Mouse (Mus musculus): ENCODE measurements around the gene Wwtr1. TPM values are rescaled to one million over a fixed set of nuclear protein-coding genes. Genes with fewer than 3 reads are reported as not detected.

The Wwtr1 gene
- polyA plus RNA-seq, 1 experiment from 2014 or later = 11.9 TPM

- Histone ChIP-seq H3K4me1 (ENCODE audit: control insufficient read depth, insufficient read depth, low read length) (peaks cover 16% of the 10 kb centered on the region), H3K9ac (ENCODE audit: low read length) (no peak overlapping the region), H3K36me3 (ENCODE audit: control insufficient read depth, insufficient read depth, low read length) (no peaks in the 10 kb centered on the region), H3K9me3 (ENCODE audit: control insufficient read depth, low read length) (no peaks in the 10 kb centered on the region), H3K4me3 (ENCODE audit: low read depth, low read length) (no peak overlapping the region), H3K27ac (ENCODE audit: low read depth, low read length) (no peak overlapping the region), H3K27me3 (ENCODE audit: control insufficient read depth, insufficient read depth, low read length) (no peaks in the 10 kb centered on the region), H3K4me2 (ENCODE audit: low read depth) (no peak overlapping the region)
- ATAC-seq (ENCODE audit: insufficient read depth, low FRiP score, low TSS enrichment) (no peak), DNase-seq (ENCODE audit: low spot score) (no peak)
- WGBS = 95% methylated on average over 3 of the region's 3 CpGs
Measured at GRCm38 (mm10) chr3:57469325-57469724, 106.4 kb downstream of the Wwtr1 start.

- DNase-seq (ENCODE audit: low spot score) (no peak), ATAC-seq (ENCODE audit: insufficient read depth, low FRiP score, low TSS enrichment) (no peak)
- no peaks in the 10 kb centered on the region for H3K9me3 ChIP-seq (ENCODE audit: control insufficient read depth, low read length)
Measured at GRCm38 (mm10) chr3:57466289-57466688, 109.4 kb downstream of the Wwtr1 start.

DNA sequence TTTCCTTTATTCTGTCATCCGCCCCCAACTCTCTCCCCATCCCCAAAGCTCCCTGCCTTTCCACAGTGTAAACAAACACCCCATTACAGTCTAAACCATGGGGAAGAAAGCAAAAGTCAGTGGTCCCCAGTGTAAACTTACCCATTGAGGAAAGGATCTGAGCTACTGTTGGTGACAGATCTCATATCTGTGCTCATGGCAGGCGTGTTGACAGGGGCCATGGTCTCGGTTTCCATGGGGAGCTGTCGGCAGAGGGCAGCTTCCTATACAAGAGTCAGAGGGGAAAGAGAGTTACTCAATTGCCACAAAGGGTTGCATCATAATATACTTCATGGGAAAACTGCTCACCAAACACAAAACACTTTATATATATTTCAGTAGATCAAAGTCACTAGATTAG, 112.4 kb downstream of the Wwtr1 start:
- no peak overlapping the region for H3K4me3 ChIP-seq (ENCODE audit: low read depth, low read length)
- H3K9ac ChIP-seq (ENCODE audit: low read length) = no peak overlapping the region
- no peak overlapping the region for H3K27ac ChIP-seq (ENCODE audit: low read depth, low read length)
- H3K4me2 ChIP-seq (ENCODE audit: low read depth) = no peak overlapping the region
- no peaks in the 10 kb centered on the region for H3K4me1 ChIP-seq (ENCODE audit: control insufficient read depth, insufficient read depth, low read length)
- peaks cover 2% of the 10 kb centered on the region; the same call in 1 of the 2 replicates for H3K36me3 ChIP-seq (ENCODE audit: control insufficient read depth, insufficient read depth, low read length)
- WGBS = 96% methylated on average over 4 of the region's 4 CpGs
- no peaks in the 10 kb centered on the region for H3K27me3 ChIP-seq (ENCODE audit: control insufficient read depth, insufficient read depth, low read length)
- no peaks in the 10 kb centered on the region for H3K9me3 ChIP-seq (ENCODE audit: control insufficient read depth, low read length)
- no peak for ATAC-seq (ENCODE audit: insufficient read depth, low FRiP score, low TSS enrichment)
- DNase-seq (ENCODE audit: low spot score) = no peak

More at GRCm38 (mm10) chr3:57466289-57466688, 109.4 kb downstream of the Wwtr1 start:
- Histone ChIP-seq H3K9ac (ENCODE audit: low read length) (no peak overlapping the region), H3K4me2 (ENCODE audit: low read depth) (no peak overlapping the region), H3K4me1 (ENCODE audit: control insufficient read depth, insufficient read depth, low read length) (peaks cover 6% of the 10 kb centered on the region), H3K27me3 (ENCODE audit: control insufficient read depth, insufficient read depth, low read length) (no peaks in the 10 kb centered on the region), H3K4me3 (ENCODE audit: low read depth, low read length) (no peak overlapping the region), H3K36me3 (ENCODE audit: control insufficient read depth, insufficient read depth, low read length) (no peaks in the 10 kb centered on the region), H3K27ac (ENCODE audit: low read depth, low read length) (no peak overlapping the region)
- WGBS = 71% methylated on average over 3 of the region's 3 CpGs

DNA sequence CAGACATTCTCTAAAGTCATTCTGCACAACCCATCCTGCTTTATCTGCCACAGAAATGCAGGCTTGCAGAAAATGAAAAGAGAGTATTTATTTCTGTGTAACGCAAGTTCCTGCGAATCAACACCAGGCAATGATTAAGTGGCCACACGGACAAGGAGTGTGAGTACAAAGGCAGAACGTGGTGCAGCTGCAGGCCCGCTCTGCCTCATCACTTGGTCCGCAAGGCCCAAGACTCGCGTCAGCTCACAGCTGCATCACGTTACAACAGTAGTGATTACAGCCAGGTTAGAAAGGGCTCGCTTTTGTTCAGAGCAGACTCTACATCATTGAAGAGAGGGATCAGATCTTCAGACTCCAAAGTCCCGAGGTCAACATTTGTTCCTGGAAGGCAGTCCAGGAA, 117.1 kb downstream of the Wwtr1 start:
- no peak overlapping the region for H3K27ac ChIP-seq (ENCODE audit: low read depth, low read length)
- no peaks in the 10 kb centered on the region for H3K27me3 ChIP-seq (ENCODE audit: control insufficient read depth, insufficient read depth, low read length)
- no peak for DNase-seq (ENCODE audit: low spot score)
- H3K36me3 ChIP-seq (ENCODE audit: control insufficient read depth, insufficient read depth, low read length) = peaks cover 2% of the 10 kb centered on the region; the same call in 1 of the 2 replicates
- no peaks in the 10 kb centered on the region for H3K4me1 ChIP-seq (ENCODE audit: control insufficient read depth, insufficient read depth, low read length)
- 62% methylated on average over 11 of the region's 11 CpGs for WGBS
- no peaks in the 10 kb centered on the region for H3K9me3 ChIP-seq (ENCODE audit: control insufficient read depth, low read length)
- H3K4me3 ChIP-seq (ENCODE audit: low read depth, low read length) = no peak overlapping the region
- ATAC-seq (ENCODE audit: insufficient read depth, low FRiP score, low TSS enrichment) = no peak
- H3K9ac ChIP-seq (ENCODE audit: low read length) = no peak overlapping the region
- no peak overlapping the region for H3K4me2 ChIP-seq (ENCODE audit: low read depth)

DNA sequence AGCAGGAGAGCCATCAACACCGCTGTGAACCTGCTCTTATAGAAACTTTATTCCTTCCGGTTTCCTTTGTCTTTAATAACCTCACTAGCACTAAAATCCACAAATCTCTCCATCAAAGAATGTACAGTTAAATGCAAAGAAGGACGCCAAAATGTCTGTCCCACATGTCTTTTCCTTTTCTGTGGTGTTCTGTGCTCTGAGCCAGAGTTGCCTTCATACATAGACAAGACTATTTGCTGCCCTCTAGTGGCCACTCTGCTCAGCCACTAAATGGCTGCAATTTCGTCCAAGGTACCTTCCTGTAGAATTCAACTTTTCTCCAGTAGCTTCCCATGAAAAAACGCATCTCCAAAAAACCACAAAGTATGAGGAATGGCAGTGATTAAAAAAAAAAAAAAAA, 127.3 kb downstream of the Wwtr1 start:
- H3K9me3 ChIP-seq (ENCODE audit: control insufficient read depth, low read length) = no peaks in the 10 kb centered on the region
- H3K9ac ChIP-seq (ENCODE audit: low read length) = no peak overlapping the region
- no peaks in the 10 kb centered on the region for H3K4me1 ChIP-seq (ENCODE audit: control insufficient read depth, insufficient read depth, low read length)
- H3K27ac ChIP-seq (ENCODE audit: low read depth, low read length) = no peak overlapping the region
- H3K4me2 ChIP-seq (ENCODE audit: low read depth) = no peak overlapping the region
- ATAC-seq (ENCODE audit: insufficient read depth, low FRiP score, low TSS enrichment) (peak; percentile 61; the same call in 1 of the 2 replicates), DNase-seq (ENCODE audit: low spot score) (peak; percentile 67)
- no peaks in the 10 kb centered on the region for H3K27me3 ChIP-seq (ENCODE audit: control insufficient read depth, insufficient read depth, low read length)
- no peaks in the 10 kb centered on the region for H3K36me3 ChIP-seq (ENCODE audit: control insufficient read depth, insufficient read depth, low read length)
- no peak overlapping the region for H3K4me3 ChIP-seq (ENCODE audit: low read depth, low read length)
- 31% methylated on average over 5 of the region's 5 CpGs for WGBS

- no peak overlapping the region for H3K4me2 ChIP-seq (ENCODE audit: low read depth)
- no peaks in the 10 kb centered on the region for H3K27me3 ChIP-seq (ENCODE audit: control insufficient read depth, insufficient read depth, low read length)
- DNase-seq (ENCODE audit: low spot score) (no peak), ATAC-seq (ENCODE audit: insufficient read depth, low FRiP score, low TSS enrichment) (no peak)
- no peak overlapping the region for H3K27ac ChIP-seq (ENCODE audit: low read depth, low read length)
- WGBS = 64% methylated on average over 1 of the region's 1 CpGs
- H3K36me3 ChIP-seq (ENCODE audit: control insufficient read depth, insufficient read depth, low read length) = no peaks in the 10 kb centered on the region
- no peak overlapping the region for H3K9ac ChIP-seq (ENCODE audit: low read length)
- H3K9me3 ChIP-seq (ENCODE audit: control insufficient read depth, low read length) = no peaks in the 10 kb centered on the region
- no peak overlapping the region for H3K4me3 ChIP-seq (ENCODE audit: low read depth, low read length)
- no peaks in the 10 kb centered on the region for H3K4me1 ChIP-seq (ENCODE audit: control insufficient read depth, insufficient read depth, low read length)
Measured at GRCm38 (mm10) chr3:57447889-57448288, 127.8 kb downstream of the Wwtr1 start.

- Histone ChIP-seq H3K27ac (ENCODE audit: low read depth, low read length) (no peak overlapping the region), H3K27me3 (ENCODE audit: control insufficient read depth, insufficient read depth, low read length) (no peaks in the 10 kb centered on the region), H3K9me3 (ENCODE audit: control insufficient read depth, low read length) (no peaks in the 10 kb centered on the region), H3K9ac (ENCODE audit: low read length) (no peak overlapping the region), H3K4me1 (ENCODE audit: control insufficient read depth, insufficient read depth, low read length) (no peaks in the 10 kb centered on the region), H3K36me3 (ENCODE audit: control insufficient read depth, insufficient read depth, low read length) (no peaks in the 10 kb centered on the region), H3K4me3 (ENCODE audit: low read depth, low read length) (no peak overlapping the region), H3K4me2 (ENCODE audit: low read depth) (no peak overlapping the region)
- 66% methylated on average over 3 of the region's 3 CpGs for WGBS
- DNase-seq (ENCODE audit: low spot score) (no peak), ATAC-seq (ENCODE audit: insufficient read depth, low FRiP score, low TSS enrichment) (no peak)
Measured at GRCm38 (mm10) chr3:57445706-57446105, 130.0 kb downstream of the Wwtr1 start.

DNA sequence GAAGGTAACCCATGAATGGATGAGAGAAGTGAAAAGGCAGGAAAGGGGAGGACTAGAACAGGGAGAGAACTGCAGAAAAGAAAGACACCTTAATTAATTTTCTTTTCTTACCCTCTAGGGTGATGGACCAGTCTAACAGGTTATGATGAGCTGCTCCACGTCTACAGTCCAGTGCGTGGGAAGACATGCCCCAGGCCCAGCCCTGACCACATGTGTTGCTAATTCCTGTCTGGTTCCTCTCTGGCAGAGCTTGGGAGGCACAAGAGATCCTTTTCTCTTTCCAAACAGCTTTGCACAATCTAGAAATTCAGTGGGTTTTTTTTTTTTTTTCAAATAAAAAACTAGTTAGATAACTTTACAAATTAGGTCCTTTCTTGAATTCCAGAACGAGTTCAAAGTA, 134.8 kb downstream of the Wwtr1 start:
- no peak for ATAC-seq (ENCODE audit: insufficient read depth, low FRiP score, low TSS enrichment)
- no peak overlapping the region for H3K27ac ChIP-seq (ENCODE audit: low read depth, low read length)
- no peak overlapping the region for H3K9ac ChIP-seq (ENCODE audit: low read length)
- no peak for DNase-seq (ENCODE audit: low spot score)
- H3K9me3 ChIP-seq (ENCODE audit: control insufficient read depth, low read length) = no peaks in the 10 kb centered on the region
- no peak overlapping the region for H3K4me2 ChIP-seq (ENCODE audit: low read depth)
- 72% methylated on average over 3 of the region's 3 CpGs for WGBS
- no peaks in the 10 kb centered on the region for H3K36me3 ChIP-seq (ENCODE audit: control insufficient read depth, insufficient read depth, low read length)
- H3K4me3 ChIP-seq (ENCODE audit: low read depth, low read length) = no peak overlapping the region
- H3K27me3 ChIP-seq (ENCODE audit: control insufficient read depth, insufficient read depth, low read length) = no peaks in the 10 kb centered on the region
- no peaks in the 10 kb centered on the region for H3K4me1 ChIP-seq (ENCODE audit: control insufficient read depth, insufficient read depth, low read length)

DNA sequence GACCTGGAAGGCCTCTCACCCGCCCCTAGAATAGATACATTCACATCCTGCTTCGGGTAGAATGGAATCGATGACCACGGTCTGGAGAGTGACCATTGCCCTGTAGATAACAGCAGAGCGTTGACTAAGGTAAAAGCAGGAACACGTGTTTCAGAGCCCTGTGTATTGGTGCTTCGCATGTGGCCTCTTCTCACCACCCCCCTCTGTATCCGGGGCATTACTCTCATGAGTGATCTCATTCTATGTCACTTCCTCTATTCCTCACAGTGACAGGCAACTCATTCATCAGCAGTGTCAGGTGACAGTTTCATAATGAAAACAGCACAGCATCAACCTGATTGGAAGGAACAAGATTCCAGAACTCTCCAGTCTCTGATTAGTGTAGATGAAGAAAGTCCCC, 140.3 kb downstream of the Wwtr1 start:
- ATAC-seq (ENCODE audit: insufficient read depth, low FRiP score, low TSS enrichment) (no peak), DNase-seq (ENCODE audit: low spot score) (no peak)
- no peaks in the 10 kb centered on the region for H3K36me3 ChIP-seq (ENCODE audit: control insufficient read depth, insufficient read depth, low read length)
- H3K27ac ChIP-seq (ENCODE audit: low read depth, low read length) = no peak overlapping the region
- H3K9ac ChIP-seq (ENCODE audit: low read length) = no peak overlapping the region
- no peak overlapping the region for H3K4me2 ChIP-seq (ENCODE audit: low read depth)
- no peak overlapping the region for H3K4me3 ChIP-seq (ENCODE audit: low read depth, low read length)
- H3K4me1 ChIP-seq (ENCODE audit: control insufficient read depth, insufficient read depth, low read length) = no peaks in the 10 kb centered on the region
- H3K9me3 ChIP-seq (ENCODE audit: control insufficient read depth, low read length) = no peaks in the 10 kb centered on the region
- 86% methylated on average over 8 of the region's 8 CpGs for whole genome bisulfite sequencing
- H3K27me3 ChIP-seq (ENCODE audit: control insufficient read depth, insufficient read depth, low read length) = no peaks in the 10 kb centered on the region
